Mouse (Mus musculus): ENCODE results near the gene Gpr4. TPM values are rescaled to one million over a fixed set of nuclear protein-coding genes. Genes with fewer than 3 reads are reported as not detected.

Gpr4 gene
- polyA plus RNA-seq, 2 experiments from 2014 or later: 0.30 TPM; not detected in 1

GRCm38 (mm10) chr7:19196676-19197075 lies 15.7 kb upstream of the Gpr4 start:
- no peak for ATAC-seq

DNA sequence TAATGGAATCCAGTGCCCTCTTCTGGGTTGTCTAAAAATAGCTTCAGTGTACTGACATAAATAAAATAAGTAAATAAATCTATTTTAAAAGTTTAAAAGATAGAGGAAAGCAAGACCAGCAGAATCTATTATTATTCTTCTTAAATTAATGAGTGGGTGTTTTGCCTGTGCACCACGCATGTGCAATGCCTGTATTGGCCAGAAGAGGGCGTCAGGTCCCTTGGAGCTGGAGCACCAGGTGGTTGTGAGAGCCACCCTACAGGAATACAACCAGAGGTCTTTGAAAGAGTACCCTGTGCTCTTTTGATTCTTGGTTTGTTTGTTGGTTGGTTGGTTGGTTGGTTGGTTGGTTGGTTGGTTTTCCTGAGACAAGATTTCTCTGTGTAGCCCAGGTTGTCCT lies 14.4 kb upstream of the Gpr4 start:
- ATAC-seq: no peak

- ATAC-seq: no peak
These were observed 10.7 kb upstream of the Gpr4 start for GRCm38 (mm10) chr7:19201660-19202059.

DNA sequence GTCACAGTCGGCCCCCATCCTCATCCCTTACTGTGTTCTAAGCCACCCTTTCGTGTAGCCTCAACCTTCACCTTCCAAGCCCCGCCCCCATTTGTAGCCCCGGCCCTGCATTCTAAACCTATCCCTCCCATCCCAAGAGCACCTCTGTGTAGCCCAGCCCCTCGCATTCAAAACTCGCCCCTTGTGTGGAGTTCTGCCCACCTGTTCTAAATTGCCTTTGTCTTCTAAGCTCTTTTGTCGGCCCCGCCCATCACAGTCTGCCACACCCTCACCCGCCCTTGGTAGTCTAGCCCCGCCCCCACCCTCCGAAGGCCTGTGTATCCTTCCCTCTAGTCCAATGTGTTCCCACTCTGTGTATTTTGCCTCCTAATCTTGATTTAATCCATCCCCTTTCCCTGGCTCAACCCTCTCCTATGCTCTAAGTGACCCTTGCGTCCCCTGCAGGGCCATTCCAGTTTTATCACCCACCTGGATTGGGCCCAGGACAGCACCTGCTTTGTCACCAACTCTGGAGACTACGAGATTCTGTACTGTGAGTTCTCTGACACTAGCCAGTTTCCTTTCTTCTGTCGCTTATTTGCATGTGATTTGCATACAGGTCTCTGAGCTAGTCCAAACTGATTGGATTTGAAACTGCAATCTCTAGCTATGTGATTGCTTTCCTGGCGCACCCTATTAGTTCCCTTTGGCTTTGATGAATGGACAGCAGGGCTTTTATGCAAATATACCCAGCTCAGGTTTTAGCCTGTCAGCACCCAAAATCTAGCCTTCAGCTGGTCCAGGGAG lies 10.1 kb upstream of the Gpr4 start:
- ATAC-seq: no peak

DNA sequence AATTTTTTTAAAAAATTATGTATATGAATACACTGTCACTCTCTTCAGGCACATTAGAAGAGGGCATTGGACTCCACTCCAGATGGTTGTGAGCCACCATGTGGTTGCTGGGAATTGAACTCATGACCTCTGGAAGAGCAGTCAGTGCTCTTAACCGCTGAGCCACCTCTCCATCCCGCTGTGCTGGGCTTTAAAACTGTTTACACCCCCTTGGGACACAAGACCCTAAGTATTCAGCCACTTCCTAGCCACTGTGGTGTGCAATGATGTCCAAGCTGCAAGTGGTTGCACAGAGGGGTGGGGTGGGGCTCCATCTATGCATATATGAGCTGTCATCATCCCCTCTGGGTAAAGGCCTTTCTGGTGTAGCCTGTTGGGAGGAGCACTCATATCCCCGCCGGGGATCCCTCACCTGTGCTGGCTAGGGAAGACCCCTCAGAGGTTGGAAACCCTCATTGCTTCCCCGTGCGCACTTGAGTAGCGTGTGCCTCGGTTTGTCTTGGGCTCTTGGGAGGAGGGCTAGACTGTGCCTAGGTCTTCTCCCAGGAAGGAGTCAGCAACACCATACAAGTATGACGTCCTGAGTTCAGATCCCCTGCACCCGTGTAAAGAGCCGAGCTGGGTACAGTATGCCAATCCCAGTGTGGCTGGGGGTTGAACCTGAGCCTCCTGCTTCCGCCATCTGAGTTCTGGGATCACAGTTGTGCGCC lies 4.0 kb upstream of the Gpr4 start:
- ATAC-seq: no peak

DNA sequence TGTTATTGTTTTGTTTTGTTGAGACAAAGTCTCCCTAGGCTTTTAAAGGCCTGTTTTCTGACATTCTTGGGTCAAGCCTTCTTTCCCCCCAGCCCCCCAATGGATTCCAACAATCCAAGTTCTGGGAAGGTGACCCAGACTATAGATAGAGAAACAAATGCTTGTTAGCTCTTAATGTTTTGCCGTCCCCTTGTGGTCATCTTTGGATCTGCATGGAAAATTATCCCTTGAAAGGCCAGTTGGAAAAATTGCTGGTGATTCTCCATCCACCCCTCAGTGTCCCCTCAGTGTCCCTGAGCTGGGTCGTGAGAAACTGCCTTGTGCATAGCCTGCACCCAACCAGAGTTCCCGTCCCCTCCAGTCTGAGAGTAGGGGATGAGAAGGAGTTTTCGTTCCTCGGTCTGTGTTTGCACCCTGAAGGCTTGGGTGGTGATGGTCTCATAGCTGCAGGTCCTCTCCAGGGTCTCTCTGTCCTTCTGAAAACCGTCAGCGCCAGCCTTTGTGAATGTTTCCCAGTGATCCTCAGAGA lies 3.3 kb upstream of the Gpr4 start:
- no peak for ATAC-seq

- no peak for ATAC-seq
These were observed 2.8 kb upstream of the Gpr4 start for GRCm38 (mm10) chr7:19209494-19209893.

DNA sequence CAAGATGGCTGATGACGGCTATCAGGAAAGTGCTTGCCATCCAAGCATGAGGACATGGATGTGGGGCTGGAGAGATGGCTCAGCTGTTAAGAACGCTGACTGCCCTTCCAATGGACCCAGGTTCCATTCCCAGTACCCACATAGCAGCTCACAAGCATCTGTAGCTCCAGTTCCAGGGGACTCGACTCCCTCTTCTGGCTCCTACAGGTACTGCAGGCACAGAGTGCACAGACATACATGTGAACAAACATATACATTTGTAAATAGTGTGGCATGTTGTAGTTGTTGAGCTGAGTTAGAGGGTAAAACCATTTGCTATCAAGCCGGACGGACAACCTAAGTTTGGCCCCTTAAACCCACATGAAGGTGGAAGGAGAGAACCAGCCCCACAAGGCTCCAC lies 2.3 kb upstream of the Gpr4 start:
- no peak for ATAC-seq

- ATAC-seq: no peak
These were observed 1.2 kb upstream of the Gpr4 start for GRCm38 (mm10) chr7:19211041-19211675.

DNA sequence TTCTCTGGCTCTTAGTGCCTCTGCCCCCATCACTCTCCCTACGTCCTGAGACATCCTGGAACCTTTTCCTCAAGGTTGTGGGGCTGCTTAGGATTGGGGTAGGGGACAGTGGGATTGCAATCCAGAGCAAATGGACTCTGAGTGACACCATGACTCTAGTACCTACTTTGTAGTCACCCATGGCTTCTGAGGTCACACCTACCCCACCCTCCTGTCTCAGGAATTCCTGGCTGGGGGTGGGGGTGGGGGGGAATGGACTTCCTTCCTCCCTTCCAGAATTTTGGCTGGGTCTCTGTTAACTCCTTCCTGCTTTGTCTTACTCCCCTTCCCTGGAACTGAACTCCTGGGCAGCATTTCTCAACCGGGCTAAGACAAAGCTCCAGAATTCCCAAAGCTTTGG lies 1.0 kb downstream of the Gpr4 start:
- ATAC-seq: no peak

- ATAC-seq: no peak
These were observed 2.0 kb downstream of the Gpr4 start for GRCm38 (mm10) chr7:19214369-19214768.

GRCm38 (mm10) chr7:19214940-19215339 lies 2.6 kb downstream of the Gpr4 start:
- ATAC-seq: no peak

- ATAC-seq: no peak
These were observed 5.2 kb downstream of the Gpr4 start for GRCm38 (mm10) chr7:19217492-19217891.

DNA sequence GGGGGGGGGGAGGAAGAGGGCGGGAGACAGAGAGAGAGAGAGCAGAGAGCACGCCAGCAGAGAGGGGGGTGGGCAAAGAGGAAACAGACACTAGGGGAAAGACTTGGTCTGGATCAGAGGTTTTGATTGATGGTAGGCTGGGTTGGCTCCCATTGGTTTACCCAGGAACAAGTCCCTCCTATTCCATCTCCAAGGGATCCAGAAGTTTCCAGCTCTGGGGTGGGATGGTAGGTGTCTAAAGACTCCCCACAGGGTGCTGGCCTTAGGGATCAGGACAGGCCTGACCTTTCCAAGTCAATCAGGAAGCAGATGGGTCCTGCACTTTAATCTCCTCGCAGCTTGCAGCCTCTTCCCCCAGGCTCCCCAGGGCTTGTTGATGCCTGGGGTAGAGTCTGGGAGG lies 5.6 kb downstream of the Gpr4 start:
- no peak for ATAC-seq

DNA sequence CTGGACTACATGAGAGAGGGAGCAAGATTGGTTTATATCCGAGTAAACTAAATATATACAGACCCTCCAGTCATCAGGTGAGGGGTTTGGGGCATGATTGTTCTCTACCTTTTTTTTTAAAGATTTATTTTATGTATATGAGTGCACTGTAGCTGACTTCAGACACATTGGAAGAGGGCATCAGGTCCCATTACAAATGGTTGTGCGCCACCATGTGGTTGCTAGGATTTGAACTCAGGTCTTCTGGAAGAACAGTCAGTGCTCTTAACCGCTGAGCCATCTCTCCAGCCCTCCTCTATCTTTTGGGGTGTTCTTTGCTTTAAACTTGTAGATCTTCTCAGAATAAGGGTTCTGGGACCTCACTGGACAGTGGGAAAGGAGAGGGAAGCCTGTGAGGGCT lies 7.7 kb downstream of the Gpr4 start:
- no peak for ATAC-seq

GRCm38 (mm10) chr7:19222189-19222588 lies 9.9 kb downstream of the Gpr4 start:
- no peak for ATAC-seq

- no peak for ATAC-seq
These were observed 10.5 kb downstream of the Gpr4 start for GRCm38 (mm10) chr7:19222875-19223274.

- no peak for ATAC-seq
These were observed 12.6 kb downstream of the Gpr4 start for GRCm38 (mm10) chr7:19224933-19225332.

- no peak for ATAC-seq
These were observed 14.8 kb downstream of the Gpr4 start for GRCm38 (mm10) chr7:19226817-19227797.

- peak; percentile 82 for ATAC-seq
These were observed 15.8 kb downstream of the Gpr4 start, which contains the start of gene Opa3 for GRCm38 (mm10) chr7:19227883-19228792. Opa3 (plus strand) TSS chr7:19228334.

GRCm38 (mm10) chr7:19228793-19229148 lies 16.4 kb downstream of the Gpr4 start:
- ATAC-seq: no peak
